Mouse (Mus musculus) spleen, postnatal 14 days (tissue): ENCODE measurements around the gene Sec22a.

Experiments
- DNase-seq, 2 experiments: peaks; one replicate each; pipeline ENCODE4 v3.0.0; 2021 to 2022; ENCODE audit warnings: low spot score in 2 of 2

The Sec22a gene

GRCm38 (mm10) chr16:35310551-35311110, 53.1 kb downstream of the Sec22a start:
- DNase-seq, result no peak

GRCm38 (mm10) chr16:35309634-35310033, 54.1 kb downstream of the Sec22a start:
- no peak for DNase-seq

GRCm38 (mm10) chr16:35308486-35309143, 55.1 kb downstream of the Sec22a start:
- DNase-seq, result no peak

GRCm38 (mm10) chr16:35308016-35308415, 55.7 kb downstream of the Sec22a start:
- DNase-seq, result no peak

GRCm38 (mm10) chr16:35307331-35307730, 56.4 kb downstream of the Sec22a start:
- no peak for DNase-seq

- no peak for DNase-seq
Observed at GRCm38 (mm10) chr16:35306631-35307030, 57.1 kb downstream of the Sec22a start.

GRCm38 (mm10) chr16:35305226-35305625, 58.5 kb downstream of the Sec22a start:
- DNase-seq, result no peak

- no peak for DNase-seq
Observed at GRCm38 (mm10) chr16:35304416-35304815, 59.3 kb downstream of the Sec22a start.

- DNase-seq, result no peak
Observed at GRCm38 (mm10) chr16:35303721-35304120, 60.0 kb downstream of the Sec22a start.

GRCm38 (mm10) chr16:35302441-35303280, 61.1 kb downstream of the Sec22a start:
- no peak for DNase-seq

GRCm38 (mm10) chr16:35300156-35300555, 63.6 kb downstream of the Sec22a start:
- DNase-seq, result no peak

GRCm38 (mm10) chr16:35297786-35298185, 65.9 kb downstream of the Sec22a start:
- no peak for DNase-seq

GRCm38 (mm10) chr16:35287244-35287643, 76.5 kb downstream of the Sec22a start:
- no peak for DNase-seq

- DNase-seq, result no peak
Observed at GRCm38 (mm10) chr16:35285821-35286220, 77.9 kb downstream of the Sec22a start.

- no peak for DNase-seq
Observed at GRCm38 (mm10) chr16:35282456-35282855, 81.3 kb downstream of the Sec22a start.

GRCm38 (mm10) chr16:35278166-35278565, 85.6 kb downstream of the Sec22a start:
- no peak for DNase-seq

- DNase-seq, result no peak
Observed at GRCm38 (mm10) chr16:35272417-35272816, 91.3 kb downstream of the Sec22a start.

GRCm38 (mm10) chr16:35271572-35271971, 92.1 kb downstream of the Sec22a start:
- no peak for DNase-seq

- no peak for DNase-seq
Observed at GRCm38 (mm10) chr16:35270945-35271344, 92.8 kb downstream of the Sec22a start.

- DNase-seq, result peak; percentile 15 to 59
Observed at GRCm38 (mm10) chr16:35270353-35270934, 93.3 kb downstream of the Sec22a start.
